Mouse (Mus musculus) liver, embryonic 14.5 days (tissue): ENCODE data around the gene Cxcr1. TPM values are rescaled to one million over a fixed set of nuclear protein-coding genes. Genes with fewer than 3 reads are reported as not detected.

ENCODE experiments used
- ATAC-seq: fragments of 200-750 bp; cut with Nextera tagmentation; 2 replicates; pipeline ENCODE4 v1.8.0; 2017; ENCODE audit warnings: moderate number of reproducible peaks, mild to moderate bottlenecking, moderate library complexity; ENCODE audit not compliant: insufficient read depth
- DNase-seq, 3 experiments: peaks; one replicate each; pipeline ENCODE4 v3.0.0-alpha.2; 2012 to 2013; ENCODE audit warnings: low read depth in 3 of 3, low spot score in 3 of 3
- H3K27ac ChIP-seq: fragments of 300-500 bp; sonication (generic); 2 replicates; pipeline ENCODE4 v1.5.1; 2014; ENCODE audit warnings: moderate library complexity, mild to moderate bottlenecking, control low read depth, inconsistent platforms
- H3K27me3 ChIP-seq: fragments of 300-500 bp; sonication (generic); 2 replicates; pipeline ENCODE4 v1.6.1; 2014; ENCODE audit warnings: mild to moderate bottlenecking, low read length, moderate library complexity; ENCODE audit not compliant: control insufficient read depth, insufficient read depth
- H3K36me3 ChIP-seq: fragments of 300-500 bp; sonication (generic); replicated peaks from 2 replicates; pipeline ENCODE4 v1.6.1; 2014; ENCODE audit warnings: low read depth; ENCODE audit not compliant: control insufficient read depth, insufficient read depth
- H3K4me1 ChIP-seq, 2 experiments: fragments of 200-500 bp in 1 of 2; fragments of 300-500 bp in 1 of 2; sonication (generic) in 1 of 2; replicated peaks; 2 replicates each; pipeline ENCODE4 v1.6.1; 2012 to 2014; ENCODE audit warnings: antibody characterized with exemption in 1 of 2, inconsistent platforms in 1 of 2, low read length in 1 of 2; ENCODE audit not compliant: control insufficient read depth in 2 of 2, insufficient read depth in 2 of 2
- H3K4me2 ChIP-seq: fragments of 300-500 bp; sonication (generic); 2 replicates; pipeline ENCODE4 v1.6.1; 2014; ENCODE audit warnings: low read depth, mild to moderate bottlenecking, control low read depth, moderate library complexity
- H3K4me3 ChIP-seq, 2 experiments: fragments of 200-500 bp in 1 of 2; fragments of 300-500 bp in 1 of 2; sonication (generic) in 1 of 2; 2 replicates each; pipeline ENCODE4 v1.5.1; 2012 to 2014; ENCODE audit warnings: low read depth in 2 of 2, low read length in 2 of 2, mild to moderate bottlenecking in 2 of 2, control low read depth in 1 of 2, inconsistent platforms in 1 of 2, moderate library complexity in 1 of 2; ENCODE audit not compliant: insufficient read depth in 1 of 2
- H3K9ac ChIP-seq: fragments of 300-500 bp; sonication (generic); replicated peaks from 2 replicates; pipeline ENCODE4 v1.6.1; 2014; ENCODE audit warnings: mild to moderate bottlenecking, control low read depth, moderate library complexity
- H3K9me3 ChIP-seq: fragments of 300-500 bp; sonication (generic); 2 replicates; pipeline ENCODE4 v1.6.1; 2016; ENCODE audit warnings: low read length, mixed read lengths; ENCODE audit not compliant: control insufficient read depth
- CTCF ChIP-seq: IDR thresholded peaks from 2 replicates; pipeline ENCODE4 v1.5.1; 2016; ENCODE audit warnings: antibody characterized with exemption, low read depth, control low read depth
- EP300 ChIP-seq: IDR thresholded peaks from 2 replicates; pipeline ENCODE4 v1.6.1; 2016; ENCODE audit warnings: antibody characterized with exemption, low read depth
- WGBS: fragments of 180-500 bp; shearing (Covaris S2); extraction: QIAGEN DNeasy Blood & Tissue Kit; methylation state at CpG from one replicate; pipeline ENCODE4 v1.1.7; 2014; ENCODE audit not compliant: insufficient replicate concordance; 5-methylcytosine and 5-hydroxymethylcytosine counted together
- polyA plus RNA-seq, 2 experiments: library from polyadenylated mRNA; depleted of rRNA in 1 of 2; stranded (reverse) in 1 of 2; unstranded in 1 of 2; fragments of >200 nt; fragmentation: Nextera tagmentation in 1 of 2; extraction: Ambion mirVana in 1 of 2; gene quantifications; 2 replicates each; pipeline versions ENCODE4 v1.2.1 to v1.2.3; 2012 to 2014

The Cxcr1 gene
- polyA plus RNA-seq, 2 experiments: not detected

- Histone ChIP-seq H3K4me1 (no peaks in the 10 kb centered on the region), H3K27me3 (no peaks in the 10 kb centered on the region), H3K36me3 (no peaks in the 10 kb centered on the region), H3K27ac (no peak overlapping the region), H3K4me2 (no peak overlapping the region), H3K4me3 (no peak overlapping the region), H3K9me3 (no peaks in the 10 kb centered on the region), H3K9ac (no peak overlapping the region)
- ATAC-seq (no peak), DNase-seq (no peak)
- 36% methylated on average over 8 of the region's 8 CpGs for WGBS
- TF ChIP-seq EP300: no peak
These were observed 12.2 kb upstream of the Cxcr1 start for GRCm38 (mm10) chr1:74206642-74207041.

GRCm38 (mm10) chr1:74205881-74206280 is 11.4 kb upstream of the Cxcr1 start:
- DNase-seq: peak; percentile 20 to 36 (median 26)
- Histone ChIP-seq H3K9ac (no peak overlapping the region), H3K4me2 (no peak overlapping the region), H3K4me3 (no peak overlapping the region), H3K27ac (no peak overlapping the region), H3K27me3 (no peaks in the 10 kb centered on the region), H3K9me3 (no peaks in the 10 kb centered on the region), H3K4me1 (peaks cover 0 to under 1% of the 10 kb centered on the region in 2 experiments; a peak in 1 of 4 replicates), H3K36me3 (no peaks in the 10 kb centered on the region)
- WGBS: 40% methylated on average over 7 of the region's 7 CpGs
- TF ChIP-seq CTCF (peak; percentile 81), EP300 (no peak)
- no peak for ATAC-seq

- TF ChIP-seq CTCF (no peak), EP300 (no peak)
- no peaks in the 10 kb centered on the region for H3K27me3 ChIP-seq
- H3K4me3 ChIP-seq: no peak overlapping the region
- H3K9me3 ChIP-seq: no peaks in the 10 kb centered on the region
- WGBS: 48% methylated on average over 5 of the region's 5 CpGs
- H3K4me2 ChIP-seq: no peak overlapping the region
- H3K36me3 ChIP-seq: no peaks in the 10 kb centered on the region
- H3K27ac ChIP-seq: no peak overlapping the region
- H3K9ac ChIP-seq: no peak overlapping the region
- DNase-seq (no peak), ATAC-seq (no peak)
- peaks cover 0 to 10% of the 10 kb centered on the region in 2 experiments; a peak in 2 of 4 replicates for H3K4me1 ChIP-seq
These were observed 9.0 kb upstream of the Cxcr1 start for GRCm38 (mm10) chr1:74203457-74203856.

GRCm38 (mm10) chr1:74201048-74201844 is 6.8 kb upstream of the Cxcr1 start:
- WGBS: 45% methylated on average over 7 of the region's 7 CpGs
- TF ChIP-seq EP300 (no peak), CTCF (no peak)
- H3K27me3 ChIP-seq: no peaks in the 10 kb centered on the region

GRCm38 (mm10) chr1:74199046-74199445 is 4.6 kb upstream of the Cxcr1 start:
- Histone ChIP-seq H3K36me3 (no peaks in the 10 kb centered on the region), H3K27me3 (no peaks in the 10 kb centered on the region), H3K9me3 (no peaks in the 10 kb centered on the region), H3K4me1 (peaks cover 0 to 16% of the 10 kb centered on the region in 2 experiments; a peak in 2 of 4 replicates), H3K4me2 (no peak overlapping the region), H3K9ac (no peak overlapping the region), H3K4me3 (no peak overlapping the region), H3K27ac (no peak overlapping the region)
- WGBS: 60% methylated on average over 8 of the region's 8 CpGs
- ATAC-seq (no peak), DNase-seq (no peak)
- TF ChIP-seq CTCF: no peak
- TF ChIP-seq EP300: no peak

More at GRCm38 (mm10) chr1:74201048-74201844, 6.8 kb upstream of the Cxcr1 start:
- H3K27ac ChIP-seq: no peak overlapping the region
- ATAC-seq: no peak
- H3K36me3 ChIP-seq: no peaks in the 10 kb centered on the region
- H3K9me3 ChIP-seq: no peaks in the 10 kb centered on the region
- no peak overlapping the region for H3K4me3 ChIP-seq
- DNase-seq: no peak
- no peak overlapping the region for H3K9ac ChIP-seq
- H3K4me1 ChIP-seq: peaks cover 0 to 16% of the 10 kb centered on the region in 2 experiments; a peak in 2 of 4 replicates
- H3K4me2 ChIP-seq: no peak overlapping the region
